Mouse (Mus musculus) cerebellum, adult (tissue): ENCODE measurements around the gene Olfr683.
"Not testable (repeated sequence)": the region's sequence is repeated elsewhere in the genome, so short reads cannot be mapped to it uniquely, and the experiment has no call there.

ENCODE experiments used
- ATAC-seq: cut with Nextera tagmentation; 2 replicates; pipeline ENCODE4 v1.9.2; 2017; ENCODE audit warnings: mild to moderate bottlenecking, moderate library complexity, mixed read lengths; ENCODE audit not compliant: insufficient number of reproducible peaks, low FRiP score, low TSS enrichment

Olfr683 gene

GRCm38 (mm10) chr7:105146912-105147311 is at the start of gene Olfr683:
Gene Olfr683, minus strand, starts transcription at chr7:105147012.
- no peak for ATAC-seq

DNA sequence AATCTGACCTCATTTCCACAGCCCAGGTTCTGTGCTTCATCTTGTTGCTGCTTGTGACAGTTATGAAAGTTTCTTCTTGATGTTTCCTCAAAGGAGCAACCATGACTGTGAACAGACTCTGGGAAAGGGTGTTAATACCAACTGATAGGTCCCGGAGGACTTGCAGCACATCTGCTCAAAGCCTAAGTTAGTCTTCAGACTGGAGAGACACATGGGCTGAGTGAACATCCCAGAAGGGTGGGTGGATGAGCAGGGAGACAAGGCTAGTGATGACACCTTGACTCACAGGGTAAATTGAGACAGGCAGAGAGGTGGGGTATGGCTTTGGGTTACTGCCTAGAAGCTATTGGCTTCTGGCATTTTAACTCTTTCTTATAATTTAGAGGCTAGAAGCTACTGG is 39.1 kb upstream of the Olfr683 start, which contains the start of gene Olfr685:
Olfr685 (minus strand) TSS at position 101 of the 400 bp plus-strand sequence.
- no peak for ATAC-seq

DNA sequence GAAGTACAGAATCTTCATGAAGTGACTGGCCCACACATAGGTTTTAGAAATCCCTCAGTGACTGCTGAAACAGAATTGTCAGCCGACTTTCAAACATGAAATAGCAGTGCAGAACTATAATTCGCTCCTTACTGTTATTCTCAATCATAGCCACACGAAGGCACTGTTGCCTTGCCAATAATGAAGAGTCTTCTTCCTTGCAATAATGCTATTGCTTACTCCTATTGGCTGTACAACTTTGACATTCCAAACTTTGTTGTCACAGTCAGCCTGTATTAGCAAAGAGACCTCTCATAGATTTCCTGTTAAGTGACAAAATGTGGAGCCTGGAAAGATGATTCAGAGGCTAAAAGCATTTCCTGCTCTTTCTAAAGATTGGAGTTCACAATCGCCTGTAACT is 24.0 kb upstream of the Olfr683 start:
- no peak for ATAC-seq

GRCm38 (mm10) chr7:105163553-105163952 is 16.7 kb upstream of the Olfr683 start, which contains the start of gene Olfr684:
Gene Olfr684, minus strand, starts transcription at chr7:105163653.
- ATAC-seq, result no peak

DNA sequence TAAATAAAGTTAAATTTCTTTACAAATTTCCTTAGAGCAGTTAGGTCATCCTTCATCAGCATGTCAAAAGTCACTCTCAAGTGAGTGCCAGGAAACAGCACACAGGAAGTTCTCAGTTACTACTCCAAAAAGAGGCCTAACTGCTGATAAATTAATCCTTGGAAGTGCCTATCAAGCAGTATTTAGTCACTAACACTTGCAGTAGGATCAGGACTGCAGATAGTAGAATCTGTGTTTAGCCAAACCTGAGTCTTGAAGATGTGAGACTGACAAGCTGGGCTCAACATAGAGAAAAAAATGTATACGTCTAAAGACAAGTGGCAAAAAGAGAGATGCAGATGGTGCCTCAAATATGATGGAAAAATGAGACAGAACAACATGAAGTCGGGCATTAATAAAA is 5.5 kb downstream of the Olfr683 start:
- no peak for ATAC-seq

GRCm38 (mm10) chr7:105116536-105116935 is 30.3 kb downstream of the Olfr683 start, which contains the start of gene Olfr681:
Gene Olfr681, plus strand, starts transcription at chr7:105116836.
- ATAC-seq, result no peak

GRCm38 (mm10) chr7:105092717-105093116 is 54.1 kb downstream of the Olfr683 start, which contains the start of gene Olfr680-ps1:
Gene Olfr680-ps1, minus strand, starts transcription at chr7:105092817.
- ATAC-seq, result not testable (repeated sequence)
